Mouse (Mus musculus) megakaryocyte progenitor cell, adult 5-6 weeks (primary cell): Measurements from ENCODE around the gene Ssc4d. TPM values are rescaled to one million over a fixed set of nuclear protein-coding genes. Genes with fewer than 3 reads are reported as not detected.

ENCODE experiments used
- ATAC-seq: replicated peaks from 2 replicates; pipeline ENCODE4 v1.8.0; 2016; ENCODE audit warnings: mild to moderate bottlenecking, moderate TSS enrichment, inconsistent platforms; ENCODE audit not compliant: poor library complexity
- total RNA-seq, 2 experiments: library from RNA; stranded (forward) in 1 of 2; stranded (reverse) in 1 of 2; fragments of 157-497, 149-512 nt in 1 of 2; fragments of 200-1000 nt in 1 of 2; gene quantifications; 2 replicates each; pipeline versions ENCODE4 v1.2.3 to v1.2.4; 2015 to 2017

The Ssc4d gene
- total RNA-seq, 2 experiments from 2014 or later = 2.3 to 3.3 TPM

DNA sequence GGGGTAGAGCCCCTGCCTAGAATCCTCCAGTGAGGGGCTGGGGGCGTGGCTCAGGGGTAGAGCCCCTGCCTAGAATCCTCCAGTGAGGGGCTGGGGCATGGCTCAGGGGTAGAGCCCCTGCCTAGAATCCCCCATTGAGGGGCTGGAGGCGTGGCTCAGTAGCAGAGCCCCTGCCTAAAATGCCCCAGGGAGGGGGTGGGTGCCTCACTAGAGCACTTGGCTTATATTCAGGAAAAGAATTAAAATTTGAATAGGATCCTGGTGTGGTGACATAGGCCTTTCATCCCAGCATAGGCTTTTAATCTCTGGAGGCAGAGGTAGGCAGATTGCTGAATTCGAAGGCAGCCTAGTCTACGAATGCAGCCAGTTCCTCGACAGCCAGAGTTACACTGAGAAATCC lies 5.0 kb upstream of the Ssc4d start:
- no peak for ATAC-seq

DNA sequence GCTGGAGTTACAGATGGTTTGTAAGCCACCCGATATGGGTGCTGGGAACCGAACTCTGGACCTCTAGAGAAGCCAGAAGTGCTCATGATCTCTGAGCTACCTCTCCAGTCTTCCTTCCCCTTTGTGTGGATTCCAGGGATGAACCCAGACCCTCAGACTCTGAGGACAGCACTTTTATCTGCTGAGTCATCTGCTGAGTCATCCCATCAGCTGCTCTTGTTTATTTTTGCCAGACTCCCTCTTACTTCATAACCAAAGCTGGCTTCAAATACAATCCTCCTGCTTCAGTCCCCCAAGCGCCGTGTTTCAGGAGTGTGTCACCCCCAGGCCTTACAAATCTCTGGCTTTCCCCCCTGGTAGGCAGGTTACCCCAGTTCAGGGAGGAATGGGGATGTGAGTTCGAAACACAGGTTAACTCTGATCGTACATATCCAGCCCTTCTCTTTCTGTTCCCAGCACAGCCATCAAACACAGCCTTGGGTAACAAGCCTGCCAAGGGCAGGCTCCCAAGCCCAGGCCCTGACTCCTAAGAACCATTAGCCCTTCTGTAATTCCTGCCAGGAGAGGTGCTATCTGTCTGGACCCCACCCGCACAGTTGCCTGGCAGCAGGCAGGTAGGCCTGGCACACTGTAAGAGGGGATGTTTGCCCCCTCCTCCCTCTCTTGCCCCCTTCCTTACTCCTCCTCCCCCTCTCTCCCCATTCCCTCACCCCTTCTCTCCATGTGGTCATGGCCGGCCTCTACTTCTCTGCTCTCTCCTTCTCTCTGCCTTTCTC lies 1.8 kb upstream of the Ssc4d start:
- no peak for ATAC-seq

DNA sequence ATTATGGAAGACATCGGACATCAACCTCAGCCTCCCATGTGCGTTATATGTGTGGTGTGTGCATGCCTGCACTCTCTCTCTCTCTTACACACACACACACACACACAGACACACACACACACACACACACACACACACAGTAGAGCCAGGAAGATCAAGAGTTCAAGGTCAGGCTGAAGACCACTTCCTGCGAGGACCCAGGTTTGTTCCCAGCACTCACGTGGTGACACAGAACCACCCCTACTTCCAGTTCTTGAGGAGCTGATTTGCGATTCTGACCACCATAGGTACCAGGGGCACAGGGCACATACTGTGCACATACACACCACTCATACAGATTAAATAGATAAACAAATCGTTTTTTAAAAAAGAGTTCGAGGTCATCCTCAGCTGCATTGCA lies 2.5 kb downstream of the Ssc4d start:
- no peak for ATAC-seq

DNA sequence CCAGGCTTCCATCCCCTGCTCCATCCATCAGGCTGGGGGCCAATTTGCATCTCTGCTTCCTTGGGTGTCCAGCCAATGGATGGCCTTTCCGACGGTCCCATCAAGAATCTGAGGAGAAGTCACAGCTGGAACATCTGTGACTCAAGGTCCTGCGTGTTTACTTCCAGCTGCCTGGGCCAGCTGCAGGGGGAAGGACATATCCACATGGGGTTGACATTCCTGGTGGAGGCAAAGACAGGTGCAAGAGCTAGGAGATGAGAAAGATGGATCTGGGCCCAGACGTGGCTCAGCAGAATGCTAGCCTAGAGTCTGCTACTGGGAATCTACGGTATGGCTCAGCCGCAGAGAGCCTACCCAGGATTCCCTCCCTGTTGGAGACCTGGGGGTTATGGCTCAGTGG lies 4.1 kb downstream of the Ssc4d start:
- ATAC-seq = no peak

DNA sequence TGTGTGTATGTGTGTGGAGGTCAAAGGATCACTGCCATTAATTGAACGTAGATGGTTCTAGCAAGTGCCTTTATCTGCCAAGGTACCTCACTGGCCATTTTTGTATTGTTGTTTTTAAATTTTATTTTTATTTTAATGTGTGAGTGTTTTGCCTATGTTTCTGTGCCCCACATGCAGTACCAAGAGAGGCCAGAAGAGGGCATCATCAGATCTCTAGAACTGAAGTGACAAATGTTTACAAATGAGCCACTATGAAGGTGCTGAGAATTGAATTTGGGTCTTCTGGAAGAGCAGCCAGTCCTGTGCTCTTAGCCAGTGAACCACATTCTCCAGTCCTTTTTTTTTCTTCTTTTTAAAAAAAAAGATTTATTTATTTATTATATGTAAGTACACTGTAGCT lies 5.5 kb downstream of the Ssc4d start:
- ATAC-seq = peak; percentile 73

DNA sequence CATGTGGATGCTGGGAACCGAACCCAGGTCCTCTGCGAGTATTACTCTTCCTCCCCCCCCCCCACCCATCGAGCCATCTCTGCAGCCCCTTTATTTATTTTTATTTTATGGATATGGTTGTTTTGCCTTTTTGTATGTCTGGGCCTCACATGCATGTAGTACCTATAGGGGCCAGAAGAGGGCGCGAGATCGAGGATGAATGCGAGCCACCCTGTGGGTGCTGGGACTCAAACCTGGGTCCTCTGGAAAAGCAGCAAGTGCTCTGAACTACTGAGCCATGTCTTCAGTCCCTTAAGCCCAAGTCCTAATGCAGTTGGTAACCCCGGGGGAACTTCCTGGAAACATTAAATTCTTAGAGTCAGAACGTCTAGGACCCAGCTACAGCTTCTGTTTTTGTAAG lies 7.5 kb downstream of the Ssc4d start:
- ATAC-seq = no peak

DNA sequence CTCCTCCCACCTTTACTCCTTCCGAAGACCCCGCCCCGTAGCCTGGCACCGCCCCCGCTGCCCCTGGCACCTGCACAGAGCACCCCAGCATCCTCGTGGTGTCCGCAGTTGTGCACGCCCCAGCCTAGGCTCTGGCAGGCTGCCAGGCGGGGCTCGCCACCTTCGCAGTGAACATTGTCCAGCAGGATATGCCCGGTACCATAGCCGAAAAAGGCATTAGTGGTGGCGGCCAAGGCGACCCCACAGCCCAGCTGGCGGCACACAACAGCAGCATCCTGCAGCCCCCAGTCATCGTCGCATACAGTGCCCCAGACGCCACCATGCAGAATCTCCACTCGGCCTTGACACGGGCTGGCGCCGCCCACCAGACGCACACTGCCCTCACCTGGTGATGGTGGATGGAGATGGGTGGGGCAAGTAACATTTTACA lies 8.8 kb downstream of the Ssc4d start:
- ATAC-seq = no peak

DNA sequence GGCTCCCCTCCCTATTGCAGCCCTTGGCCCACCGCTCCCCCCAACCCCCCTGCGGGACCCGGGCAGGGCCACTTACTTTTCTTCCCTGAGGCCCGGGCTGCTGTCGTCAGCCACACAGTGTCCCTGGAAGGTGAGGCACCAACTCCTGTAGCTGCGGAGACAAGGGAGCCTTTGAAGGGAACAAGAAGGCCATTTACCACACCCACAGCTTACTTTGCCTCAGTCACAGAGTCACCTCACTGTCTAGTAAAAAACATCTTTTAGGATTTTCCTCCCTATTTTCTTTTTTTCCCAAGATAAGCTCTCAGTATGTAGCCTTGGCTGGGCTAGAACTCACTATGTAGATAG lies 11.1 kb downstream of the Ssc4d start:
- ATAC-seq = no peak

DNA sequence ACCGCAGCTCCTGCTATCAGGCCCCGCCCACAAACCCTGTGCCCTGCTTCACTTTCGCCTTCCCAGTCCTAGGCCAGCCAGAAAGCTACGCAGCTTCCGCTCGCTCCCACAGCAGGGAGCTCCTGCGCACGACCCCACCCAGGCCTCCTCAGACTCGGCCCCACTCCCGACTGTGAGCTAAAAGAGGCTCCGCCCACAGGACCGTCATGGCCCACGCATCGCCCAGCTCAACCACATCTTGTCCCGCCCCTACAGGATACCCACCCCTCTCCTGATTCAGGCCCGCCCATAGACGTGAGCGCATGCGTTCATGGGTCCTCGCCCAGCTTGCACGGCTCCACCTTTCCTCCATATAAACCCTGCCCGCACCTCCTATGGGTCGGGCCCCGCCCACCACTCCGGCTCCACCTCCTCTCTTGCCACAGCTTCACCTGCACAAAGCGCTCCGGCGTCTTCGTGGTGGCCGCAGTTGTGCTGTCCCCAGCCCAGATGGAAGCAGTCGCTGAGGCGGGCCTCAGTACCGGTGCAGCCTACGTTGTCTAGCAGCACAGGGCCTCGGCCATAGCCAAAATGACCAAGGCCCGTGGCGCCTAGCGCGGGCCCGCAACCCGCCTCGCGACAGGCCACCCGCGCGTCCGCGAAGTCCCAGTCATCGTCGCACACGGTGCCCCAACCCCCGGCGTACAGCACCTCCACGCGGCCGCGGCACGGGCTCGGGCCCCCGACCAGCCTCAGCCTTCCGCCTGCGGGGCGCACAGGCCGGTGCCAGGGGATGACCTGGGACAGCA lies 11.6 kb downstream of the Ssc4d start:
- ATAC-seq = peak; percentile 80

DNA sequence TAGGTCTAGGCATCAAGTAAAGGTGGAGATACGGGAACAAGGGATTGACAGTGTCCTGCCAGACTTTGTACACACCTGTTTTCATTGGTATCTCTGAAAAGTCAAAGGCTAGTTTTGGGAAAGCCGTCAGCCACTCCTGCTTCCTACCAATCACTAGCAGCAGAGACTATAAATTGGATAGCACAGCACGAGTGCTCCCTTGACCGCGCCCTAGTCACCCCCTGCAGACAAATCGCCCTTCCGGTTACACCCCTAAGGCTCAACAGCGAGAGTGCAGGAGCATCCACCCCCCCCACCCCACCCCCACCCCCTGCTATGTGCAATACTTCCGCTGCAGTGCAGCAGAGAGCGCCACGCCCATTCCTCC lies 12.2 kb downstream of the Ssc4d start:
- ATAC-seq = no peak

DNA sequence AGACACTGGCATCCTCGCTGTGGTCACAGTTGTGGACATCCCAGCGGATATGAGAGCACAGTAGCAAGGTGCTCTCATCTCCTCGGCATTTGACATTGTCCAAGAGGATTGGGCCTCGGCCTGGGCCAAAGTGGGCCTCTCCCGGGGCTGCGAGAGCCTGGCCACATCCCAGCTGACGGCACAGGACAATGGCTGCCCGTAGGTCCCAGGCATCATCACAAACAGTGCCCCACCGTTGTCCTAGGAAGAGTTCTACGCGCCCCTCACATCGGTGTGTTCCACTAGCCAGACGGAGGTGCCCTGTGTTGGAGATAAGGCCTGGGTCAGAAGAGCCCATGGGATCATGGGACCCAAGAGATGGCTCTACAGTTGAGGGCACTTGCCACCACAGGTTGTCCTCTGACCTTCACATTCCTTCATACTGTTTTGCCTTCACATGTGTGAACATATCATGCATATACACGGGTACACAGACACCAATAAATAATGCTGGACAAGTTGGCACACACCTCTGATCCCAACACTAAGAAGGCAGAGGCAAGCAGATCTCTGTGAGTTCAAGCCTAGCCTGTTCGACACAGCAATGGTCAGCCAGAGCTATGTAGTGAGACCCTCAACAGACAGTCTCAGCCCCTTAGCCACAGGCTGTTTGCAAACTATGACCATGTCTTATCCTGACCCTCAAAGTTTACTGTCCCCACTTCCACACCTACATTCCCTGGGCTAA lies 13.3 kb downstream of the Ssc4d start:
- no peak for ATAC-seq

DNA sequence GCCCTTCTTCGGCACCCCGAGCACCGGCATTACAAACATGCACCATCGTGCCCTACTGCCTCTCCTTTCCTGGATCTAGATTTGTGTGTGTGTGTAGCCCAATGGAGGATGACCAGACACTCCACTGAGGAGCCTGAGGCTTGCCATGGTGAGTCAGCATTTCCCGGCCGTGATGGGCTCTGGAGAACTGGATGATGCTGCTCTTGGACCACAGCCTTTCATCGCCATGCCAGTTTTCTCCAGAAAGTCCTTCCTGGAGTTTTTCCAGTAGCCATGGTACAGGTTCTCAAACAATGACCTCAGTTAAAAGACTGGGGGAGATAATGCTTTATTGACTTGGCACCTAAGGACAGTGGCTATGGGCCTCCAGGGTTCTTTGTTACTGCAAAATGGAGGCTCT lies 14.4 kb downstream of the Ssc4d start:
- ATAC-seq = no peak

DNA sequence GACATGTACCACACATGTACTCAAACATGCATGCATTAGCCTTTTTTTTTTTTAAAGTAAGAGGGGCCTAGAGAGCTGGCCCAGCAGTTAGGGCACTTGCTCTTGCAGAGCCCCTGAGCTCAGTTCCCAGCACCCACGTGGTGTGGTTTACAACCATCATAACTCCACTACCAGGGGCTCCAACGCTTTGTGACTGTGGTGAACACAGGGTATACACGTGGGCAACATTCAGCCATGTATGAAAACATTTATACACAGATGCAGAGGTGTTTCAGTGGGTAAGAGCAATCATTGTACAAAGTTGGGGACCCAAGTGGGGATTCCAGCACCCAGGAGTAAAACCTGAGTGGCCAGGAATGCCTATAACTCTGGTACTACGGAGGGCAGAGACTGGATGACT lies 16.0 kb downstream of the Ssc4d start:
- no peak for ATAC-seq

DNA sequence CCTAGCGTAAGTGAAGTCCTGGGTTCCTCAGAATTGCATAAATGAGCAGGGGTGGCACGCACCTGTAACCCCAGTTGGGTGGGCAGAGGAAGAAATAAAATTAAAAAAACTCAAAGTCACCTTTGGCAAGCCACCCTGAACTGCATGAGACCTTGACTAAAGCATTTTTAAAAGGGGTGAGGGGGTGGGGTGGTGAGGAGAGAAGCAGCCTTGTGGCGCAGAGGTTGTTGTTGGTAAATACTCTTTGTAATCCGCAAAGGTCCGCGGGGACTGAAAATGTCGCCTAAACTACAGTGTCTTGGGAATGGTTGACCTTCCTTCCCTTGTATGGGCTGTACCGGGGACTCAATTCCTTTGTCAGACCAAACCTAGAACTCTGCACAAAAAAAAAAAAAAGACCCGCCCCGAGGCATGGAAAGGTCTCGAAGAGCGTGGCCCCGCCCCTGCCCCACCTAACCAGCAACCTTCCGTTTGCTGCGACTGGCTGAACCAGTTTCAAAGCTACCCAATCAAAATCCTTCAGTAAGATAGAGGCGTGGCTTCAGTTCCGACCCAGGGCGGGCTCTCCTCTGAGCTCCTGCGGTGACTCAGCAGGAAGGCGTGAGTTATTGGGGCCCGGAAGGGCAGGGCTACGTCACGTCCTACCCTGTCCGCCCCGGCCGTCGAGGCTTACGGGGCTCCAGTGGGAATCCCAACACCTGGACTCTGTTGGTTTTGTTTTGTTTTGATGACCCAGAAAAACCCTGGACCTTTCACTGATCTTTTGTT lies 16.9 kb downstream of the Ssc4d start:
- peak; percentile 83 for ATAC-seq

DNA sequence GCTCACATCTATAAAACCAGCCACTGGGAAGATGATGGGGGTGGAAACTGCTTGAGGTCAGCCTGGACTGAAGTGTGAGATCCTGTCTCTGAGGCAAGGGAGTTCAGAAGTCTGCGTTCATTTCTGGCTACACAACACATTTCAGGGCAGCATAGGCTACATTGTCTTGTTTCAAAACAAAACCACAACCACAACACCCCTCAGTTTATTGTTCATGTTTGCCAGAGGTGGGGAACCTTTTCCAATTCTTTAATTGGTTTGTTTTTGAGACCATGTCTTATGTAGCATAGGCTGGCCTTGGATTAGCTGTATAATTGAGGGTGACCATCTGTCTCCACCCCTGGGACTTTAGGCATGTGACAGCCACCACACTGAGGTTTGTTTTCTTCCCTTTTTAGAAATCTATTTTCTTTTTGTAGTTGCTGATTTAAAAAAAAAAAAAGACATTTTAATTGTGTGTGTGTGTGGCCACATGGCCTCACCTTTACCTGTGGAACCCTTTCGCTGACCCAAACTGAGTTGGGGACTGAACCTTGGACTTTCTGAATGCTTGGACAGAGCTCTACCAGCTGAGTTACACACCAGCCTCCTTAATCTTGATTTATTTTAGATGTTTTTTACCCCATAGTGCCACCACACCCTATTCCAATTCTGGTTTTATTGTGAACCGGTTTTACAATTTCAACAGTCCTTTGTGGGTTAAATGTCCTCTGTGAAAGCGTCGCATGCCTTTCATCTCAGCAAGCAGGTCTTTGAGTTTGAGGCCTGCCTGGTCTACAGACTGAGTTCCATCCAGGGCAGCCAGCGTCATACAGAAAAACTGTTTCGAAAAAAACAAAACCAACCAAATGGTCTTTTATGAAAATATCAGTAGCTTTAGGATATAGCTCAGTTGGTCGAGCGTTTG lies 17.8 kb downstream of the Ssc4d start:
- ATAC-seq = no peak

DNA sequence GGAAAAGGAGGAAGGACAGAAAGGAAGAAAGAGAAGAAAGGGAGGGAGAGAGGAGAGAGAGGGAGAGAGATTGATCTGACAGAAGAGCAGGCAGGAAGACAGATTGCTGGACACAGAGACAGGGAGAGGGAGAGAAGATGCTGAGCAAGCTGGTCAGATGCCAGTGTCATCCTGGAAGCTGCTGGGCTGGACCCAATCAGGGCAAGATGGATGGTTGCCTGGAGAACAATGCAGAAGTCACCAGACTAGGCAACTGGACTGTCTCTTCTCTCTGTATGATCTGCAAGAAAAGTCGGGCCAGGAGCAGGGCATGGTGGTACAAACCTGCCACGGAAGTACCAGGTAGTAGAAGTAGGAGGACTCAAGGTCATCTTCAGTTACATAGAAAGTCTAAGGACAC lies 21.5 kb downstream of the Ssc4d start:
- ATAC-seq = no peak

DNA sequence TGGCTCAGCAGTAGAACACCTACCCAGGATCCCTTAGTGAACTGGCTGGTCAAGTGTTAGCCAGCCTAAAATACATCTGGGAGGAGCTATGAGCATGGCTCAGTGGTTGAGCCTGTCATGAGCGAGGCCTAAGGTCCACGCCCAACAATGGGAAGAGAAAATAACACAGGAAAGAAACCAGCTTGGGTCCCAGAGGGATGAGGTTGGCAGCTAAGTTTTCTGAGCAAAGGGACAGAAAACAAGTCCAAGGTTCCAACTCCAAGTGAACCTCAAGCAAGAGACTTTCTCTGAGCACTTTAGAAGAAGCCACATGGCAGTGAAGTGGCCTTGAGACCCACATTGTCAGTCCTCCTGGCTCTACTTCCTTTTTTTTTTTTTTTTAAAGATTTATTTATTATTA lies 22.7 kb downstream of the Ssc4d start:
- ATAC-seq = no peak

DNA sequence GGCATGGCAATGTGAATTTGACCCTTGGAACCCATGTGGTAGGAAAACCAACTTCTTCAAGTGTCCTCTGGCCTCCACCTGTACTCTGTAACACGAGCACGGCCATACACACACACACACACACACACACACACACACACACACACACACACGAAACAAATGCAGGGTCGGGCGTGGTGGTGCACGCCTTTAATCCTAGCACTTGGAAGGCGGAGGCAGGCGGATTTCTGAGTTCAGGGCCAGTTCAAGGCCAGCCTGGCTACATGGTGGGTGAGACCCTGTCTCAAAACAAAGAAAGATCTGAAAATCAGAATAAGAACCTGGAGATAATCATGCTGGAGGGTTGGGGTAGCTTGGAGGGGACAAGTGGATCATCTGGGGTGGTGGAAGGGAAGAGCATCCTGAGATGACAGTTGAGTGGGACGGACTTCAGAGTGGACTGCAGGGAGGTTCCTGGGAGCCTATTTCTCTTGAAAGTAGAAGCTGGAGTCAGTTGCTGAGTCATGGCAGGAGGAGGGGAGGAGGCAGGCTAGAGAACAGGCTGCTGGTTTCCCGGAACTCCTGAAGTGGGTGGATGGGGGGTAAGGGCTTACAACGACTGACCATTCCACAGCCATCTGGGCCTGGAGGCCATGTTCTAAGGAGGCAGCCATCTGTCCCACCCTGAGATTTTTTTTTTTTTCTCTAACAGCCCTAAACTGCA lies 23.5 kb downstream of the Ssc4d start:
- peak; percentile 83 for ATAC-seq

DNA sequence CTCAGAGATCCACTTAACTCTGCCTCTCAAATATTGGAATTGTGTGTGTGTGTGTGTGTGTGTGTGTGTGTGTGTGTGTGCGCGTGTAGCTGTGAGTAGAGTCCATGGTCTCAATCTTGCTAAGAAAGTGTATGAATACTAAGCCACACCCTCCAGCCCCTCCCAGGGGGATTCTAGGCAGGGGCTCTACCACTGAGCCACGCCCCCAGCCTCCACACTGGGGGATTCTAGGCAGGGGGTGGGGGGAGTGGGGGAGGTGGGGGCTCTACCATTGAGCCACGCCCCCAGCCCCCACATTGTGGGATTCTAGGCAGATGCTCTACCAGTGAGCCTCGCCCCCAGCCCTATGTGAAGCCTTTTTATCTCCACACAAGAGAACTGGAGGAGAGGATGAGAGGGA lies 27.7 kb downstream of the Ssc4d start:
- ATAC-seq = no peak
